Mouse (Mus musculus): ENCODE data around the gene Tubb1. TPM values are rescaled to one million over a fixed set of nuclear protein-coding genes. Genes with fewer than 3 reads are reported as not detected.

Tubb1 gene
- polyA plus RNA-seq, 1 experiment from 2014 or later: 0.08 TPM

GRCm38 (mm10) chr2:174445018-174445417 is 5.5 kb upstream of the Tubb1 start:
- Histone ChIP-seq H3K27ac (replicated peaks) (no peak overlapping the region), H3K4me1 (replicated peaks; ENCODE audit: control insufficient read depth, insufficient read depth) (0 out of 2 replicates have a peak, but pooled peaks cover 4% of the 10 kb centered on the region), H3K9ac (ENCODE audit: low read length) (no peak overlapping the region), H3K4me2 (replicated peaks; ENCODE audit: low read depth) (no peak overlapping the region), H3K4me3 (ENCODE audit: low read depth, low read length) (no peak overlapping the region), H3K36me3 (ENCODE audit: control insufficient read depth, insufficient read depth, low read length) (no peaks in the 10 kb centered on the region), H3K9me3 (ENCODE audit: control insufficient read depth, low read length) (no peaks in the 10 kb centered on the region), H3K27me3 (ENCODE audit: control insufficient read depth, insufficient read depth, low read length) (no peaks in the 10 kb centered on the region)
- DNase-seq (ENCODE audit: low spot score): no peak
- TF ChIP-seq EP300 (optimal IDR thresholded peaks at IDR 0.05) (no peak), CTCF (IDR thresholded peaks at IDR 0.05; ENCODE audit: low read depth) (no peak)
- no peak for ATAC-seq (ENCODE audit: low FRiP score, low TSS enrichment)
- 69% methylated on average over 6 of the region's 6 CpGs for WGBS

- 50% methylated on average over 7 of the region's 7 CpGs for WGBS
- no peak for TF ChIP-seq EP300 (optimal IDR thresholded peaks at IDR 0.05)
- no peak for TF ChIP-seq CTCF (IDR thresholded peaks at IDR 0.05; ENCODE audit: low read depth)
- H3K4me2 ChIP-seq (replicated peaks; ENCODE audit: low read depth): no peak overlapping the region
- DNase-seq (ENCODE audit: low spot score) (no peak), ATAC-seq (ENCODE audit: low FRiP score, low TSS enrichment) (no peak)
- H3K4me3 ChIP-seq (ENCODE audit: low read depth, low read length): no peak overlapping the region
- H3K9me3 ChIP-seq (ENCODE audit: control insufficient read depth, low read length): no peaks in the 10 kb centered on the region
- 0 out of 2 replicates have a peak, but pooled peaks cover 4% of the 10 kb centered on the region for H3K4me1 ChIP-seq (replicated peaks; ENCODE audit: control insufficient read depth, insufficient read depth)
- no peaks in the 10 kb centered on the region for H3K36me3 ChIP-seq (ENCODE audit: control insufficient read depth, insufficient read depth, low read length)
- H3K27me3 ChIP-seq (ENCODE audit: control insufficient read depth, insufficient read depth, low read length): no peaks in the 10 kb centered on the region
- H3K9ac ChIP-seq (ENCODE audit: low read length): no peak overlapping the region
- H3K27ac ChIP-seq (replicated peaks): no peak overlapping the region
These were observed 4.0 kb upstream of the Tubb1 start for GRCm38 (mm10) chr2:174446492-174446891.

DNA sequence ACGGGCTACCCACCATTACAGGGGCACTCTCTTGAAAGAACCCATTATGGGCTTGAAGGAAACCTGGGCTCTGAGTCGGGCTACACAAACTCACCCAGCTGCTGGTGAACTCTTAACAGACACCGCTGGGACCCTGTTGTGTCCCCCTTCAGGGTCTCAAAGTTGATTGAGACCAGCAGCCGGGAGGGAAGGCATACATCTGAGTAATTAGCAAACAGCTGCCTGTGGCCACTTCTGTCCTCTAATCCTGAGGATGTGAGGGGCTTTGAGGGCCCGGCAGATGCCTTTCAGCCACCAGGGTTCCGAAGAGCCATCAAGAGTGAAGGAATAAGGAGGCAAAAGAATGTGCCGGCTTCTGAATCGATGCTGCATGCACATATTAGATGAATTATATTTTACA is 3.6 kb upstream of the Tubb1 start:
- Histone ChIP-seq H3K4me3 (ENCODE audit: low read depth, low read length) (no peak overlapping the region), H3K9ac (ENCODE audit: low read length) (no peak overlapping the region), H3K36me3 (ENCODE audit: control insufficient read depth, insufficient read depth, low read length) (no peaks in the 10 kb centered on the region), H3K9me3 (ENCODE audit: control insufficient read depth, low read length) (no peaks in the 10 kb centered on the region), H3K27me3 (ENCODE audit: control insufficient read depth, insufficient read depth, low read length) (no peaks in the 10 kb centered on the region), H3K4me2 (replicated peaks; ENCODE audit: low read depth) (no peak overlapping the region), H3K4me1 (replicated peaks; ENCODE audit: control insufficient read depth, insufficient read depth) (0 out of 2 replicates have a peak, but pooled peaks cover 4% of the 10 kb centered on the region), H3K27ac (replicated peaks) (no peak overlapping the region)
- DNase-seq (ENCODE audit: low spot score) (no peak), ATAC-seq (ENCODE audit: low FRiP score, low TSS enrichment) (no peak)
- 67% methylated on average over 8 of the region's 8 CpGs for WGBS
- TF ChIP-seq EP300 (optimal IDR thresholded peaks at IDR 0.05) (no peak), CTCF (IDR thresholded peaks at IDR 0.05; ENCODE audit: low read depth) (no peak)

DNA sequence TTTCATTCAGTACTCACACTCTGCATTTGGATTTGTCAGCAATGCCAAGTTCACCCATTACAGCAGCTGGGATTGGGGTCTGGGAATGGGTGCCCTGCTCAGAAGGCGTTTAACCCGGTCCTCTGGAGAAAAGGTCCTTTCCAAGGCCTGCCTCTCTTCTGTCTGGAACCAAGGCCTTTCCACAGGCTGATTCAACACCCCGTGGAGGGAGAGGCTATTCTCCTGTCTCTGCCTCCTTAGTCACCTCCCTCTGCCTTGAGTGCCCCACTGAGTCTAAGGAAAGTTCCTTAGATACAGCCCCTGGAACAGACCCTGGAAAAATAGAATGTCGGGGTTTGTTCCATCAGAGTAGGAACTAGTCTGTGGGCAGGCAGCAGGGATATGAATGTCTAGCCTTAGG is 2.1 kb upstream of the Tubb1 start:
- no peak overlapping the region for H3K9ac ChIP-seq (ENCODE audit: low read length)
- DNase-seq (ENCODE audit: low spot score): no peak
- no peaks in the 10 kb centered on the region for H3K4me1 ChIP-seq (replicated peaks; ENCODE audit: control insufficient read depth, insufficient read depth)
- TF ChIP-seq EP300 (optimal IDR thresholded peaks at IDR 0.05) (no peak), CTCF (IDR thresholded peaks at IDR 0.05; ENCODE audit: low read depth) (no peak)
- no peak overlapping the region for H3K27ac ChIP-seq (replicated peaks)
- H3K9me3 ChIP-seq (ENCODE audit: control insufficient read depth, low read length): no peaks in the 10 kb centered on the region
- H3K4me3 ChIP-seq (ENCODE audit: low read depth, low read length): no peak overlapping the region
- no peak overlapping the region for H3K4me2 ChIP-seq (replicated peaks; ENCODE audit: low read depth)
- 86% methylated on average over 4 of the region's 4 CpGs for whole genome bisulfite sequencing
- no peaks in the 10 kb centered on the region for H3K36me3 ChIP-seq (ENCODE audit: control insufficient read depth, insufficient read depth, low read length)
- no peak for ATAC-seq (ENCODE audit: low FRiP score, low TSS enrichment)
- no peaks in the 10 kb centered on the region for H3K27me3 ChIP-seq (ENCODE audit: control insufficient read depth, insufficient read depth, low read length)

DNA sequence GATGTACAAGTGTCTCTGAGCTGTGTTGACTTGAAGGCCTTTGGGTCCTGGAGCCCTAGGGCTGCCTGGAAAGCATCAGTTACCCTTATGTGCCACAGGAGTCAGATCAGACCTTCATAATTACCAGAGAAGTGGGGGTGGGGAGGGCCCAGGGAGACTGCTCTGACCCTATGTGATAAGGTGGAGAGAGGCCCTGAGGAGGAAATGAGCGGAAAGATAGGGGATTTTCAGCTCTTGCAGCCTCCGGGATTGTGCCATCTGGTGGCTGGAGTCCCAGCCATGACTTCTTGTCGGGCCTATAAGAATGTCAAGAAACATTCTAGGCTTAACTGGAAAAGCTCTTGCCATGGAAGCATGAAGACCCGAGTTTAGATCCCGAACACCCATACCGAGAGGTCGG is 3.2 kb downstream of the Tubb1 start:
- no peak overlapping the region for H3K4me3 ChIP-seq (ENCODE audit: low read depth, low read length)
- no peaks in the 10 kb centered on the region for H3K27me3 ChIP-seq (ENCODE audit: control insufficient read depth, insufficient read depth, low read length)
- no peaks in the 10 kb centered on the region for H3K4me1 ChIP-seq (replicated peaks; ENCODE audit: control insufficient read depth, insufficient read depth)
- no peaks in the 10 kb centered on the region for H3K36me3 ChIP-seq (ENCODE audit: control insufficient read depth, insufficient read depth, low read length)
- no peaks in the 10 kb centered on the region for H3K9me3 ChIP-seq (ENCODE audit: control insufficient read depth, low read length)
- DNase-seq (ENCODE audit: low spot score): peak; percentile 50
- H3K4me2 ChIP-seq (replicated peaks; ENCODE audit: low read depth): no peak overlapping the region
- TF ChIP-seq CTCF (IDR thresholded peaks at IDR 0.05; ENCODE audit: low read depth) (peak; percentile 56), EP300 (optimal IDR thresholded peaks at IDR 0.05) (no peak)
- 65% methylated on average over 7 of the region's 7 CpGs for WGBS
- ATAC-seq (ENCODE audit: low FRiP score, low TSS enrichment): peak; percentile 42; the same call in 1 of the 2 replicates
- H3K9ac ChIP-seq (ENCODE audit: low read length): no peak overlapping the region
- no peak overlapping the region for H3K27ac ChIP-seq (replicated peaks)

GRCm38 (mm10) chr2:174459365-174459764 is 8.9 kb downstream of the Tubb1 start:
- TF ChIP-seq EP300 (optimal IDR thresholded peaks at IDR 0.05): no peak
- no peak for TF ChIP-seq CTCF (IDR thresholded peaks at IDR 0.05; ENCODE audit: low read depth)
- no peak for DNase-seq (ENCODE audit: low spot score)
- Histone ChIP-seq H3K9ac (ENCODE audit: low read length) (no peak overlapping the region), H3K27me3 (ENCODE audit: control insufficient read depth, insufficient read depth, low read length) (no peaks in the 10 kb centered on the region), H3K27ac (replicated peaks) (no peak overlapping the region), H3K9me3 (ENCODE audit: control insufficient read depth, low read length) (no peaks in the 10 kb centered on the region), H3K4me2 (replicated peaks; ENCODE audit: low read depth) (no peak overlapping the region), H3K4me3 (ENCODE audit: low read depth, low read length) (no peak overlapping the region), H3K4me1 (replicated peaks; ENCODE audit: control insufficient read depth, insufficient read depth) (no peaks in the 10 kb centered on the region; the same call in 1 of the 2 replicates), H3K36me3 (ENCODE audit: control insufficient read depth, insufficient read depth, low read length) (peaks cover 2% of the 10 kb centered on the region; the same call in 1 of the 2 replicates)
- 58% methylated on average over 2 of the region's 2 CpGs for WGBS
- ATAC-seq (ENCODE audit: low FRiP score, low TSS enrichment): no peak

Measured in stomach, postnatal 0 days (tissue).